Mouse (Mus musculus) erythroid progenitor cell, adult 5-6 weeks (primary cell): Measurements from ENCODE around the gene Kpna7. TPM values are rescaled to one million over a fixed set of nuclear protein-coding genes. Genes with fewer than 3 reads are reported as not detected.
"Not testable (repeated sequence)": the region's sequence is repeated elsewhere in the genome, so short reads cannot be mapped to it uniquely, and the experiment has no call there.

ENCODE experiments used
- ATAC-seq: replicated peaks from 2 replicates; pipeline ENCODE4 v1.8.0; 2016; ENCODE audit warnings: moderate number of reproducible peaks, mild to moderate bottlenecking, moderate TSS enrichment, inconsistent platforms; ENCODE audit not compliant: poor library complexity, low FRiP score, severe bottlenecking
- total RNA-seq, 2 experiments: library from RNA; stranded (forward) in 1 of 2; stranded (reverse) in 1 of 2; fragments of 150-400 nt in 1 of 2; fragments of 186-747, 209-891 nt in 1 of 2; gene quantifications; 2 replicates each; pipeline versions ENCODE4 v1.2.3 to v1.2.4; 2015 to 2017; ENCODE audit warnings: low replicate concordance in 2 of 2

Kpna7 gene
- total RNA-seq, 2 experiments from 2014 or later: not detected

DNA sequence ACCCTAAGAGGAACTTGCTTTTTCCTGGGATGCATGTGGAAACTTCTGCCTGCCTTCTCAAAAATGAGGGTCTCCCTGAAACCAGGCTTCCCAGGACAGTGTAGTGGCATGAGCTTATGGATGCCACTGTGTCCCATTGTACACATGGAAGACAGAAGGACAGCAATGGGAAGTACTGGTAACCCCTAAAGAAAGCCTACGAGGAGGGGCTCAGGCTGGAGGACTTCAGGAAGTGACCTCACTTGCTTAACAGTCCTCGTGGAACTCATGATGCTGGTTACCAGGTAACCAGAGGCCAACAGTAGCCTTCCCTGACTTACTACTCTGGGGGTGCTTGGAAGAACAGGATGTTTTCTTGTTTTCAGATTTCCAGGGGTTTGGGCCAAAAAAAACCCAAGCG lies 41.1 kb downstream of the Kpna7 start, which contains the start of gene 1700018F24Rik:
TSS of gene 1700018F24Rik (plus strand) at position 301 of the 400 bp plus-strand sequence.
- not testable (repeated sequence) for ATAC-seq

DNA sequence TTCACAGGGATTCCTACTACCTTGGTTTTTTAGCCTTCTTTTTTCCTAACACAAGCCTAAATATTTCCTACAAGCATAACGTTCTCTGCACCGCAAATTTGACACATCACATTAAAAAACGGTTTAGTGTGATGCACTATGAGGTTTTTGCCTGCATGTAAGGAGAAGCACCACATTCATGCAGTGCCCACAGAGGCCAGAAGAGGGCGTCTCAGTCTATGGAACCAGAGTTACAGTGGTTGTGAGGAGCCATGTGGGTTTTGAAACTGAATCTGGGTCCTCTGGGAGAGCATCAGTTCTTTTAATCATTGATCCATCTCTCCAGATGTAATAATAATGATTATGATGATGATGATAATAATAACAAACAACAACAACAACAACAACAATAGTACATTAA lies 42.2 kb downstream of the Kpna7 start:
- ATAC-seq: no peak

GRCm38 (mm10) chr5:145032391-145032790 lies 51.4 kb downstream of the Kpna7 start, which contains the start of gene Gm4871:
Gene Gm4871 (minus strand): TSS chr5:145032754.
- not testable (repeated sequence) for ATAC-seq

DNA sequence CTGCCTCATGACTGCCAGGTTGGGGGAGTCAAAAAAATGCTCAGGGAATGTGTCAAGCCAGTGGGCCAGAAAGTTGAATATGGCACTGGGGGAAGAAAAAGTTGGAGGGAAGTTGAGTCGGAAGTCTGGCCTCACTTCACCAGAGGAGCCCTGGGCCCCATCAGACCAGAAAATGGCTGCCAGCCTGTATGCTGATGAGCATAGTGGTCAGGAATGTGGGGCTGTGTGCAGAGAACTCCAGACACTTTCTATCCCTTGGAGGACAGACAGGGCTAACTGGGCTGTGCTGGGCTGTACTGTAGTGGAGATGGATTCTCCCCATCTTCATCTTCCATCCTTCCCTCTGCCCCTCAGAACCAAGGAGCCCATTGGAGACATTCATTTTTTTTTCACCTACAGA lies 53.4 kb downstream of the Kpna7 start:
- ATAC-seq: not testable (repeated sequence)

DNA sequence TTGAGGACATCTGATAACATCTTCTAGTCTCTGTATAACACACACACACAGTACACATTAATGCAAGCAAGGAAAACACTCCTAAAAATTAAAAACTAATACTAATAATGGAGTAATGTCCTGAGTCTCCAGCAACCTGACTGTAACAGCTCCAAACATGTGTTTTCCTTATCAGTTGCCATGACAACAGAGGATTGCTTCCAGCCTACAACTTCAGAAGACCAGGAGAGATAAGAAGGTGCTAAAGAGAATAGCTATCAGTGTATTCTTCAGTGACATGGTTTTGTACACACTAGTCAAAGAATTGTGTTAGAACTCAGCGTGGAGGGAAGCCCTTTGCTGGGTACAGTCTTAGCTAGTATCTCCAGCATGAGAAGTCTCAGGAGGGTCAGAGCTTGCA lies 63.1 kb downstream of the Kpna7 start:
- not testable (repeated sequence) for ATAC-seq

- not testable (repeated sequence) for ATAC-seq
These were observed 63.6 kb downstream of the Kpna7 start for GRCm38 (mm10) chr5:145020254-145020653.

- not testable (repeated sequence) for ATAC-seq
These were observed 67.1 kb downstream of the Kpna7 start for GRCm38 (mm10) chr5:145016761-145017160.

DNA sequence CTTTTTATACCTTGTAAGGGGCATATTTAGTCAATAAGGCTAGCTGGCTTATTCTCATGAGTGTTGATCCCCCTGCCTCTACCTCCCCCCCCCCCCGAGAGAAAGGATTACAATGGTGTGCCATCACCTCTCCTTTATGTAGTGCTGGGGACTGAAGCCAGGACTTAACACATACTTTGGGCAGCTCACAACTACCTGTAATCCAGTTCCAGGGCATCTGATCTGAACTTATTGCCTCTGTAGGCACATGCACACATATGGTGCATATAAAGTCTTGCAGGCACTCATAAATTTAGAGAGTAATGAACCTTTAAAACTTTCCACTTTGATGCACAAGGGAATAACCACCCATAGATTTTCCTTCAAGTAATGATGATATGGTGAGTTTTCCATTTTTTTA lies 69.6 kb downstream of the Kpna7 start:
- ATAC-seq: no peak

DNA sequence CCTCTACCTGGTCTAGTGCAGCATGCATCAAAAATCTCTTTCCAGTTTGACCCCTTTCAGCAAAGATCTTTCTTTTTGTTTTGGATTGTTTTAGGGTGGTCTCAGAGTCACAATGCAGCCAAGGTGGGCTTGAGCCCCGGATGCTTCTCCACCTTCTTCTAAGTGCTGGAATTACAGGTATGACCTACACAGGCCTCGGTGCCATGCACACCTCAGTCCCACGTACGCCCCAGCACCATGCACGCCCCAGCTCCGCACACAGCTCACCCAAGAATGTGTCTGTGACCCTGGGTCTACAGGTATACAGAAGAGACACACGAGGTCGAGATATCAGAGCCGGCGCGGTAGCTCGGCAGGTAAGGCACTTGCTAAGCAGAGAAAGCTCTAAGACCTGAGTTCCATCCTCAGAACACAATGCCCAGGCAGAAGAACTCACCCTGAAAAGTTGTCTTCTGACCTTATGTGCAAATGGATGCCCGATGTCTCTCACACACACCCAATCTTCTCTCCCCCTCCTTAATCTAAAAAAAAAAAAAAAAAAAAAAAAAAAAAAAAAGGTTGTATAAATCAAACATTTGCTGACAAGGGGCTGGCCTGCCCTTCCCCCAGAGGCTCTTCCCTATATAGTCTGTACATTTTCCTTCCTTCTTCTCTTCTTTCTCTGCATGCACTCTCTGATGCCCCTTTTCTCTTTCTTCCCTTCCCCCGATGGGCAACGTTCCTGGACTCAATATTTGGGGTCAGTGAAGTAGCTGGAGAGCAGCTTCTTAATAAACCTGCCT lies 74.8 kb downstream of the Kpna7 start:
- no peak for ATAC-seq

DNA sequence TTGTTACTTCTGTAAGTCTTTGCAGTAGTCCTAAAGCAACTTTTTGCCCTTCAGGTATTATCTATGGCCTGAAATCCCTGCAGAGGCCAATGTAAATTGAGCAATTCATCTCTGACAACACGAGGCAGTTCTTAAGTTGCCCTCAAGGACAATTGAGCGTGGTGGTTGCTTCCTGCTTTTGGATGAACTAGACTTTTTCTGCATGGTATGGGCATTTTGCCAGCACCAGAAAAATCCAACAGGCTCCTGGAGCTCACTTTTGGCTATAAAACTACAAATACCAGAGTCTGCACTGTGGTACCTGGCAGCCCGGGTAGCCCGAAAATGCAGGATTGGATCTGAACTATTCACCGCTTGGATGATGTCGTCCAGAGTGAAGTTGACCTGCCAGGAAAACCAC lies 78.2 kb downstream of the Kpna7 start:
- no peak for ATAC-seq

DNA sequence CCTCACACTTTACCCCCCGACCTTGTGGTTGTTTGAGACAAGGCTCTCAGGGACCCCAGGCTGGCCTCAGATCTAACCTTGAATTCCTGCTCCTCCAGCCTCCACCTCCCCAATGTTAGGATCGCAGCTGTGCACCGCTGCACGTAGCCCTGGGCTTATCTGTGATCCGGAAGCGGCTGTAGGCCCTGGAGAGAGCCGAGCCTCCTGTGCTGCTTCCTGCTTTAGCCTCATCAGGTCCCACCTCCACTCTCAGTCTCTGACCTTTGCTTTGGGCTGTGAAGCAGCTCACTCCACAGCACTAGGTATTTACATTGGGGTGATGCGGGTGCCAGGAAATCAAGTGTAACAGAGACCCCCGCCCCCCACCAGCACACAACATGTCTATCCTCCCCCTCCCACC lies 79.3 kb downstream of the Kpna7 start:
- ATAC-seq: no peak

DNA sequence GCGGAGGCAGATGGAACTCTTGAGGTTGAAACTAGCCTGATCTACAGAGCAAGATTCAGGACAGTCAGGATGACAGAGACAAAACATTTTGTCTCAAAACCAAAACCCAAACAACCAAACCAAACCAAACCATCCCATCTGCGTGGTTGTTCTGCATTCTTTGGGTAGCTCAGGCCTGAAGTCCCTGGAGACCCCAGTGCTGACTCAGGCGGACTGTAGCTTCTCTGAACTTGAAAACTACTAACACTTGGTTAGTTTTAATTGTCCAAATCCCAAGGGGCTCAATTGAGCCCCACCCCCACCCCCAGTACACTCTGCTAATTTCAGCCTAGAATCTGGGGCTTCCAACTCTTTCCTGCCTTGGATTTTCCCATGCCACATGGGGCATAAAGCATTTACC lies 80.5 kb downstream of the Kpna7 start:
- no peak for ATAC-seq

GRCm38 (mm10) chr5:144998491-144998890 lies 85.3 kb downstream of the Kpna7 start:
- ATAC-seq: 0 out of 2 replicates have a peak, but pooled peaks have one; percentile 10

GRCm38 (mm10) chr5:144990481-144990880 lies 93.3 kb downstream of the Kpna7 start:
- no peak for ATAC-seq

GRCm38 (mm10) chr5:144990051-144990450 lies 93.8 kb downstream of the Kpna7 start:
- no peak for ATAC-seq

- ATAC-seq: no peak
These were observed 94.8 kb downstream of the Kpna7 start for GRCm38 (mm10) chr5:144989061-144989405.

GRCm38 (mm10) chr5:144988340-144989060 lies 95.3 kb downstream of the Kpna7 start:
- ATAC-seq: no peak

GRCm38 (mm10) chr5:144987561-144987960 lies 96.3 kb downstream of the Kpna7 start:
- ATAC-seq: no peak

DNA sequence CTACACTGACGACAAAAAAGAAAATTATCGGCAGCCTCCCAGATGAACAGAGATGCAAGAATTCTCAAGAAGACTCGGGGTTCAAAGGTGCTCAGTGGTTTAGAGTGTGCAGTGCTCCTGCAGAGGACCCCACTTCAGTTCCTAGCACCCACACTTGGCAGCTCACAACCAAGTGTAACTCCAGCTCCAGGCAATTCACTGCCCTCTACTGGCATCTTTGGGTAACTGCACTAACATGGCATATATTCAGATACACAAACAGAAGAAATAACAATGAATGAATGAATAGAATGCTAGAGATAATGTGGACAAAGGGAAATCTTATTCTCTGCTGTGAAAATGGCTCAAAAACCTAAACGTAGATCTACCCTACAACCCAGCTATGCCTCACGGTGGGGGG lies 99.0 kb downstream of the Kpna7 start:
- no peak for ATAC-seq

DNA sequence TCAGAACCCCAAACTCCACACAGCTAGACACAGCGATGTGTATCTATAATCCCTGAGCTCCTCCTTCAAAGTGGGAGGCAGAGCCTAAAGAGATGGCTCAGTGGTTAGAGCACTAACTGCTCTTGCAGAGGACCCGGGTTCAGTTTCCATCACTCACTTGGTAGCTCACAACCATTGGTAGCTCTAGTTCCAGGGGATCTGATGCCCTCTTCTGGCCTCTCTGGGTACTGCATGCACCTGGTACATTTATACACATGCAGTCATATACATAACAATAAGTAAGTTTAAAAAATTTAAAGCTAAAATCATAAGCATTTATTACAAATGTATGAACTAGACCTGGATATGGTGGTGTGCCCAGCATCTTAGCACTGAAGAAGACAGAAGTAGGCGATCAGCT lies 100.6 kb downstream of the Kpna7 start:
- no peak for ATAC-seq

DNA sequence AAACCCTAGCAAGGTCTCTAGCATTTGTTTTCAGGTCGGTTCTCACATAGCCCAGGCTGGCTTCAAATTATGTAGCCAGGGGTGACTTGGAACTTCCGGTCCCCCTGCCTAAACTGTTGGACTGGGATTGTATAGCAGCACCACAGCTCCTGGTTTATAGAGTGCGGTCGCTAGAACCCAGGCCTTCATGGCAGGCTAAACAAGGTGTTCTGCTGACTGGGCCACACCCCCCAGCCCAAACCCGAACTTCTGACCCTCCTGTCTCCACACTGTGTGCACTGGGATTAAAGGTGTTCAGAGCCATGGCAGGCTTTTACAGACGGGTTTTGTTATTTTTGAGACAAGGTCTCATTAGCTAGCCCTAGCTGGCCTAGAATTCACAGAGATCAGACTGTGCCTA lies 104.7 kb downstream of the Kpna7 start:
- no peak for ATAC-seq
